Mouse (Mus musculus) c-Kit-positive CD71-negative TER-119-negative erythroid progenitor cells, embryonic 14.5 days (primary cell): ENCODE measurements around the gene Nipa2.

Experiments used
- DNase-seq: peaks from one replicate; pipeline ENCODE4 v3.0.0-alpha.2; 2013; ENCODE audit warnings: low read depth

Gene Nipa2

GRCm38 (mm10) chr7:55962004-55962908, at the start of gene Nipa2:
Gene Nipa2, minus strand, starts transcription at chr7:55962476.
- DNase-seq: peak; percentile 82

- no peak for DNase-seq
Observed at GRCm38 (mm10) chr7:56011018-56011333, 48.7 kb upstream of the Nipa2 start.

- DNase-seq: no peak
Observed at GRCm38 (mm10) chr7:56010318-56011017, 48.2 kb upstream of the Nipa2 start.

GRCm38 (mm10) chr7:55998997-55999396, 36.7 kb upstream of the Nipa2 start:
- DNase-seq: no peak

DNA sequence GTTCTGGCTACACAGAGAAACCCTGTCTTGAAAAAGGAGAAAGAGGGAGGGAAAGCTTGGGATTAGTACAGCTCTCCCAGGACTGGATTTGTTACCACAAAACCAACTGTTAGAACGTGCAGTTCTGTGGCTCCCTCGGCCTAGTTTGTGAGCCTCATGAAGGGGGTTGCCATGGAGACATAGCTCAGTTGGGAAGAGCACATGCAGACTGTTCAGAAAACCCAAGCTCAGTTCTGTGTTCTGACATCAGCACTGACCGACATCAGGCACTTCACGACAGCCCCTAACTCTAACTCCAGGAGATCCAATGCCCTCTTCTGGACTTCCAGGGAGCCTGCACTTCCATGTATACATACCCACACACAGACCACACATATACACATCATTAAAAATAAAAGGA, 32.7 kb upstream of the Nipa2 start:
- DNase-seq: no peak

DNA sequence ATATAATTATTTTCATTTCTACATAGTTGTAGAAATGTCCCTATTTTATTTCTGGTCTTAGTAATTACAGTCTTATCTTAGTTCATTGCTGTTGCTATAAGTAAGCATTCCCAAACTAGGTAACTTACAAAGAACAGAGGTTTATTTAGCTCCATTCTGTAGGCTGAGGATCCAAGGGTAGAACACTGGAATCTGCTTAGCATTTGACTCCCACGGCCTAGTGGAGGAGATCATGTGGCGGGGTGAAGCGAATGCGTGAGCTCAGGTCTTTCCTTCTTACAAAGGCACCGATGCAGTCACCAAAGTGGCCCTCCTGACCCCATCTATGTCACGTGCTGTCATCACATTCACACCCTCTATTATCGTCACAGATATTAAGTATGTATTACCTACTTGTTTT, 29.6 kb upstream of the Nipa2 start:
- DNase-seq: no peak

- no peak for DNase-seq
Observed at GRCm38 (mm10) chr7:55991129-55991528, 28.9 kb upstream of the Nipa2 start.

DNA sequence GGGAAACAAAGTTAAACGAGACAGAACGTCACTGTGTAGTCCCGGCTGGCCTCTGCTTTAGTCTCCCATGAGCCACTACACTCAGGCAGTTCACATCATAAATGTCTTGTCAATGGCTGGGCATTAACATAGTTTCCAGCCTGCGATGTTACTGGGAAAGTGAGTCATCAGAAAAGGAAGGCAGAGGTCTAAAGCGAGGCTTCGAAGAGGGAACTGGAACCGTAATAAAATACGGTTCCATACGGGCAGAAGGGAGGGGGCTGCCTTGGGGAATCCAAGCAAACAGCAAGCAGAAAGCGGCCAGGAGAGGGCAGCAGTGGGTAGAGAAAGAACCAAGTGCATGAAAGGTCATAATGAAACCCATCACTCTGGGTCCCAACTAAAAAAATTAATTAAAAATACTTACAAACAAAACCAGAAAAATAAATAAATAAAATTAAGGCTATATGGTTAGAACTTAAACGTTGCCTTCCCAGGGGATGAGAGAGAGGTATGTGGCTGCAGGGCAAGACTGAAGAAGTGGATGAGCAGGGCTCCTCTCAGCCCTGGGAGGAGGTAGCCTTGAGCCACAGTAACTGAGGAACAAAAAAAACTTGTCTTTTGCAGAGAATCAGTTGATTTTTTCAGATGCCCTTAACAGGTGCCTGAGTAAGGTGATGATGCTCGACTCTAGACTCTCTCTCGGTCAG, 24.4 kb upstream of the Nipa2 start:
- peak; percentile 72 for DNase-seq

- no peak for DNase-seq
Observed at GRCm38 (mm10) chr7:55984754-55985153, 22.5 kb upstream of the Nipa2 start.

GRCm38 (mm10) chr7:55983107-55983506, 20.8 kb upstream of the Nipa2 start:
- DNase-seq: no peak

DNA sequence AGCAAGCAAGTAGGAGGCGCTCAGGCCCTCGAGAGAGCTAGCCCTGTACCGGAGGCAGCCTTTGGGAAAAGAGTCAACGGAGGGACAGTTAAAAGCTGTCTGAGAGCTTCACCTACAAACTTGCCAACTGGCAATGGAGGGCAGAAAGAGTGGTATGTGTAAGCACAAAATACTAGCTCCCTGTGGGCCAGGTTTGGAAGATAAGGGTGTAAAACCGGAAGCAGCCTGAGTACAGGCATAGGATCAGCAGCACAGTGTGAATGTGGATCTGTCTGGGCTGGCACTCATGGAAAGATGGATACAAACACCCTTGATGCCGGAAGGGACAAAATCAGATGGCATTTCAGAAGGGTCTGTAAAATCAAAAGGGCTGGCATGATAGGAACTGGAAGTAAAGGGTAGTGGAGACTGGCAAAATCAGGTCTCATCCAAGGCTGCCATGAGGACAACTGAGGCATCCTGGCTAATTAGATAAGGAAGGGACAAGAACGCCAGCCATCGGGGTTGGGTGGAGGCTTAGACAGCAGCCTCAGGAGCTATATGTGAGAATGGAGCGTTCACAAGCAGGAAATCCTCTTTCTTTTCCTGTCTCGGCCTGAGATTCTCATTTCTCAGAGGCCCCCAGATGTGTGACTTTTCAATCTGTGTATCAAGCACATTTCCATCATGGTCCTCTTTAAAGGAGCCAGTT, 19.9 kb upstream of the Nipa2 start:
- DNase-seq: no peak

DNA sequence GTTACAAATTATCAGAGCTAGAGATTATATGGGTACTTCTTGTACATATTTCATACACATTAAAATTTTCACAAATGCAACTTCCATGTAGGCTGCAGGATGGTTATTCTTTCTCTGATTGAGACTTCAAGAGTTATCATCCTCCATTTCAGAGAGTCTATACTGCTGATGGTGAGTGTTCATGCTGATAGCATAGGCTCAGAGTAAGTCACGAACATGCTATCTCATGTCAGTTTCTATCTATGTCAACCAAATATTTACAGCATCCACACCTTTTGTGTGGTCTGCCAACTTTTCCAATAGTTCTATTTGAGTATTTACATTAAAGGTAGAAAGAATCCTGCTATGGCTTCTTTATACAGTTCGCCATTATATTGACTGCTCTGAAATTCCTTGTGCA, 19.2 kb upstream of the Nipa2 start:
- DNase-seq: no peak

GRCm38 (mm10) chr7:55974429-55974828, 12.2 kb upstream of the Nipa2 start:
- no peak for DNase-seq

- DNase-seq: no peak
Observed at GRCm38 (mm10) chr7:55969415-55969814, 7.1 kb upstream of the Nipa2 start.

DNA sequence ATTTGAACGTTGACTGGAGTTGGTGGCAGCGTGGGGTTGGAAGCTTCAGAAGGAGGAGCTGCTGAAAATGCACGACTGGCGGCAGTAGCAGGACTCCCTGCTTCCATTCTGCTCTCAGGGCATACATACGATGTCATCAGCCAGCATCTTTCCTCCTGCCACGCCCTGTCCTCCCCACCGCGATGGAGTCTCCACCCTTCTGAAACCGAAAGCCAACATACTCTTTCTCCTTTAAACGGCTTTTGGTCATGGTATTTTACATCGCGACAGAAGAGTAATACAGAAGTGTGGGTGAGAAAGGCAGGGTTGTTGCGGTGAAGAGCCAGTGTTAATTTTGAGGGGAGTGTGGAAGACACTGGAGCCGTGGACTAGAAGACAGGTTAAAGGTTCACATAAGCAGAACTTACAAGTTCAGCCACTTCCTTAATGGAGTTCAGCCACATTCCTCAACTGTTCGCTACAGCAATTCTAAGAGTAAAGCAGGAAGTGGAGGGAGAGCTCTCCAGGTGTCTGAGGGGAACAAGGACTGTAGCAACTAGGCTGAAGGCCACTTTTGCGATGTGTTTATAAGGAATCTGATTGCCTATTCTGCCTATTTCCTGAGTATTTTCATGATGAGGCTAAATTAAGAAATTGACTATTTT, 6.1 kb upstream of the Nipa2 start:
- peak; percentile 18 for DNase-seq

GRCm38 (mm10) chr7:55966866-55967460, 4.7 kb upstream of the Nipa2 start:
- no peak for DNase-seq

- DNase-seq: no peak
Observed at GRCm38 (mm10) chr7:55960506-55960905, 1.8 kb downstream of the Nipa2 start.

GRCm38 (mm10) chr7:55959801-55960200, 2.5 kb downstream of the Nipa2 start:
- no peak for DNase-seq

DNA sequence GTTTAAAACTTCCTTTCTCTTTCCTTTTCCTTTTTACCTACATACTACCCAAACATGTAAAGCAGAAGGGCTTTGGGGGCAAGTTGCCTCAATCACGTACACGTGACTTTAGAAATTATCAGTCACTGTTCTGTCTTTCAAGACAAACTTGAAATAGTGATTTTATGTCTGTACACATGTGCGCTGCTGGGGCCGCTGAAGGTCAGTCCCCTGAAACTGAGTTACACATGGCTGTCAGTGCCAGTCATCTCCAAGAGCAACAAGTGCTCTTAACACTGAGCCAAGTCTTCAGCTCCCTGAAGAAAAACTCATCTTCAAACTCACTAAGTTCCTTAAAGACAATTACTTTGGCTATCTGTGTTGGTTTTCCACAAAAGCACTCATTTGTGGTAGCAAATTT, 4.4 kb downstream of the Nipa2 start:
- DNase-seq: no peak

DNA sequence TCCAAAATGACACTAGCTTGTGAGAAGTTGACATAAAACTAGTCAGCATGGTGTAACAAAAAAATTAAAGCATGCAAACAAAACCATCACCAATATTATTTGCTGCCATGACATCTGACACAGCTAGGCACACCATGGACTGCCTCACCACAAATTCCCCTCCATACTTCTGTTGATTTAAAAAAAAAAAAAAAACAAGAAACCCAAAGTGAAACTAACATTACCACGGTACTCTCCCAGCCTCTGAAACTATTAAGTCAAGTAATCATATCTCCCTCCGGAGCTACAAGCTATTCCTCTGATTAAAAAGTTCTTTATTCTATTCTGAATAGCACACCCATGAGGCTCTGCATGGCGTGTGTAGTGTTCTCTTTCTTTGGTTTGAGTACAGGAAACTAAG, 5.1 kb downstream of the Nipa2 start:
- DNase-seq: no peak

DNA sequence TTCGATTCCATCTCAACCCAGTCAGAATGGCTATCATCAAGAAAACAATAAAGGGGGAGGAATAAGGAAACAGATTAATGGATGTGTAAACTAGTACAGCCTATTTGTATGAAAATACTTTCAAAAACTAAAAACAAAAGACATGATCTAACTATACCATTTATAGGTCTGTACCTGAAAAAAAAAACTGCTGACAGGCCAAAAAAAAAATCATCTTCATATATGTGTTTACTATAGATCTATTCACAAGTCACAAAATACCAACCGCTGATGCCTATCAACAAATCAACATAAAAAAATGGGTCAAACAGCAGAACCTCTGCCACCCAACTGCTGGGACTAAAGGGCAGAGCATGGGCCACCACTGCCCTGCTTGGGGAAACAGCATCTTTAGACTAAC, 6.2 kb downstream of the Nipa2 start:
- DNase-seq: no peak
